Comparison of ENCODE assay signal across 9 mouse cellular contexts in genomic region chr13:36297950-36298781, GRCm38 (mm10).
A peak's percentile ranks its signal among the peaks of the same experiment; 100 is the strongest.
DNase-seq lines count a peak whose midpoint lies in the region; ATAC-seq and TF ChIP-seq lines count a peak whose summit lies in the region.
"Had no signal": no experiment of that assay in that cellular context is flagged by ENCODE, and none has a peak within 500 bp of the region (broad histone marks: within the 10 kb centered on the region; RNA-seq: fewer than 3 reads in every experiment).

No protein-coding gene starts in this region.

- peak overlapping the region; percentile 39; the same call in 1 of the 2 replicates for H3K27ac ChIP-seq in layer of hippocampus, adult 2 months
- H3K27ac ChIP-seq in forebrain, embryonic 13.5 days, result peak overlapping the region; percentile 75
- peak overlapping the region; percentile 58; the same call in 1 of the 2 replicates for H3K27ac ChIP-seq in intestine, embryonic 15.5 days
- H3K27ac ChIP-seq in liver, postnatal 0 days (ENCODE audit: low read depth), result no peak overlapping the region
- no peak overlapping the region for H3K27ac ChIP-seq in cerebellum, adult 2 months (ENCODE audit: insufficient read depth, low read length)

- TF ChIP-seq EP300 in liver, postnatal 0 days (IDR thresholded peaks at IDR 0.05; ENCODE audit: low read depth), result no peak

- 22% methylated on average over 3 of the region's 3 CpGs for WGBS in forebrain, embryonic 13.5 days
- WGBS in intestine, embryonic 15.5 days, result 59% methylated on average over 3 of the region's 3 CpGs
- WGBS in liver, postnatal 0 days (ENCODE audit: insufficient replicate concordance), result 62% methylated on average over 3 of the region's 3 CpGs
- 43% methylated on average over 3 of the region's 3 CpGs for WGBS in cerebellum, adult 2 months

- no peak overlapping the region for H3K4me2 ChIP-seq in forebrain, embryonic 13.5 days
- H3K4me2 ChIP-seq in intestine, embryonic 15.5 days (replicated peaks), result no peak overlapping the region
- no peak overlapping the region for H3K4me2 ChIP-seq in liver, postnatal 0 days (ENCODE audit: low read depth, low read length)

- H3K36me3 ChIP-seq in forebrain, embryonic 13.5 days (ENCODE audit: poor library complexity, severe bottlenecking), result no peaks in the 10 kb centered on the region
- H3K36me3 ChIP-seq in intestine, embryonic 15.5 days, result no peaks in the 10 kb centered on the region
- H3K36me3 ChIP-seq in liver, postnatal 0 days (replicated peaks; ENCODE audit: insufficient read depth, low read length), result no peaks in the 10 kb centered on the region

- no peak overlapping the region for H3K4me3 ChIP-seq in layer of hippocampus, adult 2 months
- H3K4me3 ChIP-seq in forebrain, embryonic 13.5 days, result no peak overlapping the region
- no peak overlapping the region for H3K4me3 ChIP-seq in intestine, embryonic 15.5 days (replicated peaks)
- H3K4me3 ChIP-seq in liver, postnatal 0 days (ENCODE audit: low read depth, low read length), result no peak overlapping the region
- no peak overlapping the region for H3K4me3 ChIP-seq in cerebellum, adult 2 months (replicated peaks; ENCODE audit: insufficient read depth, low read depth, low read length)

- peak; percentile 80 for ATAC-seq in forebrain, embryonic 13.5 days
- peak; percentile 82 for ATAC-seq in intestine, embryonic 15.5 days
- no peak for ATAC-seq in liver, postnatal 0 days

- DNase-seq in layer of hippocampus, adult 2 months (ENCODE audit: low spot score in 2 of 2), result no peak
- no peak for DNase-seq in layer of hippocampus, postnatal 10 days (ENCODE audit: low spot score in 2 of 2)
- peak; percentile 5 for DNase-seq in lung, postnatal 14 days
- no peak for DNase-seq in adrenal gland, adult 8-10 months
- DNase-seq in liver, postnatal 0 days, result no peak
- no peak for DNase-seq in cerebellum, adult 2 months
- DNase-seq: gastrocnemius, postnatal 14 days had no signal

- H3K9ac ChIP-seq in forebrain, embryonic 13.5 days, result no peak overlapping the region
- H3K9ac ChIP-seq in intestine, embryonic 15.5 days, result no peak overlapping the region
- no peak overlapping the region for H3K9ac ChIP-seq in liver, postnatal 0 days (replicated peaks)

- no peaks in the 10 kb centered on the region for H3K9me3 ChIP-seq in forebrain, embryonic 13.5 days (replicated peaks)
- no peaks in the 10 kb centered on the region for H3K9me3 ChIP-seq in intestine, embryonic 15.5 days
- H3K9me3 ChIP-seq in liver, postnatal 0 days (ENCODE audit: low read length), result no peaks in the 10 kb centered on the region

- TF ChIP-seq POLR2A in cerebellum, adult 2 months (IDR thresholded peaks at IDR 0.05; ENCODE audit: borderline replicate concordance, insufficient read depth, low read length), result no peak

- H3K4me1 ChIP-seq in forebrain, embryonic 13.5 days, result peaks cover 61% of the 10 kb centered on the region
- no peaks in the 10 kb centered on the region; the same call in 1 of the 2 replicates for H3K4me1 ChIP-seq in intestine, embryonic 15.5 days (replicated peaks)
- H3K4me1 ChIP-seq in liver, postnatal 0 days (ENCODE audit: insufficient read depth), result no peaks in the 10 kb centered on the region
- H3K4me1 ChIP-seq in cerebellum, adult 2 months (ENCODE audit: control insufficient read depth, insufficient read depth, low read length), result peaks cover 8% of the 10 kb centered on the region; the same call in 1 of the 2 replicates

- H3K27me3 ChIP-seq in forebrain, embryonic 13.5 days, result no peaks in the 10 kb centered on the region
- no peaks in the 10 kb centered on the region for H3K27me3 ChIP-seq in intestine, embryonic 15.5 days (replicated peaks)
- H3K27me3 ChIP-seq in liver, postnatal 0 days (ENCODE audit: insufficient read depth, low read length), result no peaks in the 10 kb centered on the region
- H3K27me3 ChIP-seq in cerebellum, adult 2 months (ENCODE audit: control insufficient read depth, insufficient read depth, low read length), result no peaks in the 10 kb centered on the region

- no peak for TF ChIP-seq CTCF in layer of hippocampus, adult 2 months (conservative IDR thresholded peaks at IDR 0.05)
- TF ChIP-seq CTCF in liver, postnatal 0 days (IDR thresholded peaks at IDR 0.05; ENCODE audit: low read depth), result no peak
- TF ChIP-seq CTCF in cerebellum, adult 2 months (IDR thresholded peaks at IDR 0.05; ENCODE audit: borderline replicate concordance, insufficient read depth, low read depth, low read length), result no peak

Comparison
In these comparisons a context has a peak if more than half of its experiments do, and no peak if none do; other contexts are left out.
1. H3K27ac ChIP-seq: peak in layer of hippocampus, adult 2 months (single experiment), forebrain, embryonic 13.5 days (single experiment) and intestine, embryonic 15.5 days (single experiment); none in liver, postnatal 0 days (single experiment) and cerebellum, adult 2 months (single experiment).